Mouse (Mus musculus) right cerebral cortex, adult 18-20 months (tissue): ENCODE data around the gene Krba1.

ENCODE experiments used
- DNase-seq: peaks from one replicate; pipeline ENCODE4 v3.0.0; 2022; ENCODE audit warnings: mixed read lengths

The Krba1 gene

GRCm38 (mm10) chr6:48395105-48396007, at the start of gene Krba1:
TSS of gene Krba1 (plus strand) at chr6:48395586.
- DNase-seq = peak; percentile 90

GRCm38 (mm10) chr6:48358897-48359296, 36.5 kb upstream of the Krba1 start:
- no peak for DNase-seq

- no peak for DNase-seq
Measured at GRCm38 (mm10) chr6:48366322-48366996, 28.9 kb upstream of the Krba1 start.

- no peak for DNase-seq
Measured at GRCm38 (mm10) chr6:48388221-48388620, 7.2 kb upstream of the Krba1 start.

- no peak for DNase-seq
Measured at GRCm38 (mm10) chr6:48393811-48394210, 1.6 kb upstream of the Krba1 start.

GRCm38 (mm10) chr6:48396008-48396595, 716 bp downstream of the Krba1 start:
- DNase-seq = no peak

- DNase-seq = no peak
Measured at GRCm38 (mm10) chr6:48396686-48397085, 1.3 kb downstream of the Krba1 start.

GRCm38 (mm10) chr6:48397336-48397735, 1.9 kb downstream of the Krba1 start:
- DNase-seq = no peak

- DNase-seq = no peak
Measured at GRCm38 (mm10) chr6:48399906-48400305, 4.5 kb downstream of the Krba1 start.

- no peak for DNase-seq
Measured at GRCm38 (mm10) chr6:48404071-48404470, 8.7 kb downstream of the Krba1 start.

GRCm38 (mm10) chr6:48409726-48410343, 14.4 kb downstream of the Krba1 start:
- no peak for DNase-seq

GRCm38 (mm10) chr6:48410551-48410950, 15.2 kb downstream of the Krba1 start:
- no peak for DNase-seq

GRCm38 (mm10) chr6:48411193-48412092, 16.1 kb downstream of the Krba1 start:
- no peak for DNase-seq

- DNase-seq = no peak
Measured at GRCm38 (mm10) chr6:48412147-48412546, 16.8 kb downstream of the Krba1 start.

- no peak for DNase-seq
Measured at GRCm38 (mm10) chr6:48412662-48413061, 17.3 kb downstream of the Krba1 start.

- no peak for DNase-seq
Measured at GRCm38 (mm10) chr6:48413081-48413480, 17.7 kb downstream of the Krba1 start.

GRCm38 (mm10) chr6:48414886-48415285, 19.5 kb downstream of the Krba1 start:
- DNase-seq = no peak

GRCm38 (mm10) chr6:48415636-48416035, 20.2 kb downstream of the Krba1 start:
- DNase-seq = no peak

GRCm38 (mm10) chr6:48416486-48416885, 21.1 kb downstream of the Krba1 start:
- no peak for DNase-seq

- no peak for DNase-seq
Measured at GRCm38 (mm10) chr6:48420647-48421046, 25.3 kb downstream of the Krba1 start.

GRCm38 (mm10) chr6:48423336-48423735, 27.9 kb downstream of the Krba1 start:
- no peak for DNase-seq

GRCm38 (mm10) chr6:48424074-48424473, 28.7 kb downstream of the Krba1 start:
- DNase-seq = no peak
